Mouse (Mus musculus) central nervous system, embryonic 14 days (tissue): Measurements from ENCODE around the gene Gnao1. TPM values are rescaled to one million over a fixed set of nuclear protein-coding genes. Genes with fewer than 3 reads are reported as not detected.

Experiments
- polyA plus RNA-seq: library from polyadenylated mRNA; depleted of rRNA; stranded (reverse); fragments of >200 nt; gene quantifications from 2 replicates; pipeline ENCODE4 v1.2.3, GENCODE M21; 2012; rRNA removed

Gene Gnao1
- polyA plus RNA-seq: 328 and 334 TPM in 2 replicates

GRCm38 (mm10) chr8:93809686-93810027, at the start of gene Gnao1:
Gene Gnao1, plus strand, starts transcription at chr8:93809966.

GRCm38 (mm10) chr8:94012013-94012951, 202.5 kb downstream of the Gnao1 start, which contains the start of gene Amfr:
Gene Amfr, minus strand, starts transcription at chr8:94012842.

Other genes starting within 250 kb of the Gnao1 start
- 74.8 and 78.1 TPM in 2 replicates for gene Amfr, start 202.9 kb downstream of the Gnao1 start, polyA plus RNA-seq
- gene Nudt21, start 227.1 kb downstream of the Gnao1 start, polyA plus RNA-seq: 81.2 and 110 TPM in 2 replicates
- 12.4 and 14.3 TPM in 2 replicates for gene Ogfod1, start 227.2 kb downstream of the Gnao1 start, polyA plus RNA-seq